Mouse (Mus musculus) gastrocnemius, adult 2 months (tissue): Measurements from ENCODE around the gene Cdh23. TPM values are rescaled to one million over a fixed set of nuclear protein-coding genes. Genes with fewer than 3 reads are reported as not detected.
A peak's percentile ranks its signal among the peaks of the same experiment; 100 is the strongest.

ENCODE experiments used
- DNase-seq: peaks from one replicate; pipeline ENCODE4 v3.0.0; 2022
- H3K27ac ChIP-seq: fragments of 200-600 bp; 2 replicates; pipeline ENCODE4 v1.8.1; 2022; ENCODE audit warnings: mild to moderate bottlenecking
- H3K4me3 ChIP-seq: fragments of 200-600 bp; 2 replicates; pipeline ENCODE4 v1.8.1; 2022; ENCODE audit warnings: mild to moderate bottlenecking, moderate library complexity
- CTCF ChIP-seq: fragments of 200-600 bp; IDR thresholded peaks from 2 replicates; pipeline ENCODE4 v1.8.1; 2022; ENCODE audit warnings: antibody characterized with exemption, mild to moderate bottlenecking, moderate library complexity
- intact Hi-C: fragments of 180-260 bp; cut with DNase I; formaldehyde crosslinking; loops from one replicate; pipeline ENCODE4 v1.15.1; 2025
- total RNA-seq, 2 experiments: library from RNA; stranded (reverse); gene quantifications; 2 replicates each; pipeline ENCODE4 v1.2.3; 2021

Gene Cdh23
- total RNA-seq, 2 experiments from 2014 or later: 1.8 to 2.8 TPM

DNA sequence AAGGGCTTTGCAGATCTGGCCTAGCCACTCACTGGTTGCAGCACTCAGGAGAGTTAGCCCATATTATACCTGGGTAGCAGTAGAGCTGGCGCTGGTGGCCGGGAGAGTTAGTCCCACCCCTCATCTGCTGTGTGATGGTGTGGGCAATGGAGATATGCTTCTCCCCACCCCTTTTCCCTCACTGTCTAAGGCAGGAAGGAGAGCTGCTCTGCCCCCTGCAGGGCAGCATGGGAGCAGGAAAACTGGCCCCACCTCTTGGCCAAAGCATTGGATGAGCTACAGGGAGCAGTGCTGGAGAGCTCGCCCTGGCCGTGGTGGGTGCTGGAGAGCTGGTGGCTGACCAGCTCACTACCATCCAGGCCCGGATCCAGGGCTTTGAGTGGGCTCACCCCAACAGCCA, 80.4 kb downstream of the Cdh23 start:
- Histone ChIP-seq H3K27ac (no peak overlapping the region), H3K4me3 (no peak overlapping the region)
- DNase-seq: no peak
- peak; percentile 18; the same call in 1 of the 2 replicates for TF ChIP-seq CTCF
- intact Hi-C loops: no loop called here

DNA sequence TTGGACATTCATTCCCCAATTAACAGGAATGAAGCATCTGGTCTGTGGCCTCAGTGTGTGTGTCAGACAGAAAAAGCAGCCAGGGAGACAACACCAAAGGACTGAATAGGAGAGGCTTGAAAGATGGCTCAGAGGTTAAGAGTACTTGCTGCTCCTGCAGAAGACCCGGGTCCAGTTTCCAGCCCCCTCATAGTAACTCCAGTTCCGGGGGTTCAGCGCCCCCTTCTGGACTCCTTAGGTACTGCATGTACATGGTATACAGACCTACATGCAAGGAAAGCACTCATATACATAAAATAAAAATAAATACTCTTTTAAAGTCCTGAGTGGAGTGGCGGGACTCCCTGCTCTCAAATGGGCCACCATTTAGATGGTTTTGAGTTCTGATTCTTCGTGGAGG, 83.4 kb downstream of the Cdh23 start:
- intact Hi-C loops: loop anchor here (5.0 kb wide), 1 partner anchor 74 kb away; no protein-coding TSS in a partner anchor
- peak; percentile 65 for TF ChIP-seq CTCF
- no peak for DNase-seq
- H3K4me3 ChIP-seq: no peak overlapping the region
- H3K27ac ChIP-seq: no peak overlapping the region

DNA sequence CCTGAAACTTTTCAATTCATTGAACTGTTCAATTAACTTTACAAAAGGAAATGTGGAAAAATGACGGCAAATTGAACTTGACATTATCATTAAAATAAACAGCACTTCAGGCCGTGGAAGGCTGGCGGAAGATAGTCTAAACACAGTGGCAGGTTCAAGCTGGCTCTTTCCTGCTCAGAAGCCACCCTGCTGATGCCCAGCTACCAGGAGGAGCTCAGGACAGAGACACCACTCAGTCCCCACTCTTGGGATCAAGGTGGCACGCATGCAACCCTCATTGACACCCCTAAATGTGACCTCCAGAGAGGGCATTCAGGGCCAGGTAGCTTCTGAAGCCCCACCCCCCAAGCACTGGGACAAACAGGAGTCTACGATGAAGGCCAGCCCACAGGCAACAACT, 89.1 kb downstream of the Cdh23 start:
- Histone ChIP-seq H3K4me3 (no peak overlapping the region), H3K27ac (no peak overlapping the region)
- DNase-seq: no peak
- TF ChIP-seq CTCF: no peak
- intact Hi-C loops: no loop called here

DNA sequence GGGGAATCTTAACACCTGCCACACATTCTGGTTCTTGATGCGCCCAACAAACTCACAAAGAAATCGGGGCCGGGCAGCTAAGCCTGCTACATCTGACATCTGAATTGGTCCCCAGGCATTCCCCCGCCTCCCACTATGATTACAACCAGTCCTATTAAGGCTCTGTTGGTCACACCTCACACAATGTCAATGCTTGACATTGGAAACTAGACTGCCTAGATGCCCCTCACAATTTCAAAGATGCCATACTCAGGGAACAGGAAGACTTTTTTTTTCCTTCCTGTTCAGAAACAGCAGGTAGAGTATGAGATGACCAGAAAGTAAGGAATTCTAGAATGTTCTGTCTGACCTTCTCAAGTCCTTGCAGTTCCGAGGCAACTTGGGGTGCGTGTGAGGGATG, 89.6 kb downstream of the Cdh23 start:
- intact Hi-C loops: no loop called here
- TF ChIP-seq CTCF: no peak

DNA sequence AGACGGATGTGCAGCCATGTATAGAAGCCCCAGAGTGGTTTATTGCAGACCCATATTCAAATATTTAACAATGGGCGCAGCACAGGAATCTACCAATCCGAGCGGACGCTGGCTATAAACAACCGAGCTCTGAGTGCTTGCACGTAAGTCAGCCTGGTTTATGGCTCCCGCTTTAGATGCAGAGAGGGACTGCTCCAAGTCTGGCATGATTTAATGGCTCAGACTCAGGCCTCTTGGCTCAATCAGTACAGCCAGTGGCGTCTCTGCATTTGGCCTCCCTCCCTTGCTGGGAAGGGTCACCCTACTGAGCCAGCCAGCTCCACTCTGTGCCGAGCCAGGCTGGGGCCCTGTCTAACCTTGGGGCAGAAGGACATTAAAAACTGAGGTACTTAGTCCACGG, 94.1 kb downstream of the Cdh23 start:
- TF ChIP-seq CTCF: no peak
- no peak for DNase-seq
- no peak overlapping the region for H3K27ac ChIP-seq
- intact Hi-C loops: no loop called here
- no peak overlapping the region for H3K4me3 ChIP-seq

More for the DNA sequence above, 89.6 kb downstream of the Cdh23 start:
- Histone ChIP-seq H3K27ac (no peak overlapping the region), H3K4me3 (no peak overlapping the region)
- no peak for DNase-seq

DNA sequence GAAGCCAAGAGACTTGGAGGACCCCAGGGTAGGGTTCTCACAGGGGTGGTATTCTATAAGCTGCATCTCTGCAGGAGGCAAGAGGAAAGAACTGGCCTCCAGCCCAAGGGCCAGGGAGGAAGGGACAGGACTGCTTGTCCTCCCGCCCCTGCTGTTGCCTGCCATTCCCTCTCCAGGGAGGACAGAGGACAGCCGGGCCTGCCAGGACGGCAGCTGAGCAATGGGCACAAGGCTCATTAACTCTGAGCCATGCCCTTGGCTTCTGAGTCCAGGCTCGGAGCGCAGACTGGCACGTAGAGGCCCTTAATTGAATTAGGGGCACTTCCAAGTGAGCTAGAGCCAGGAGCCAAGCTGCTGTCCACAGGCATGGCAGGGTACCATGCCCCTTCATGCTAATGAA, 101.1 kb downstream of the Cdh23 start:
- intact Hi-C loops: no loop called here
- TF ChIP-seq CTCF: no peak

DNA sequence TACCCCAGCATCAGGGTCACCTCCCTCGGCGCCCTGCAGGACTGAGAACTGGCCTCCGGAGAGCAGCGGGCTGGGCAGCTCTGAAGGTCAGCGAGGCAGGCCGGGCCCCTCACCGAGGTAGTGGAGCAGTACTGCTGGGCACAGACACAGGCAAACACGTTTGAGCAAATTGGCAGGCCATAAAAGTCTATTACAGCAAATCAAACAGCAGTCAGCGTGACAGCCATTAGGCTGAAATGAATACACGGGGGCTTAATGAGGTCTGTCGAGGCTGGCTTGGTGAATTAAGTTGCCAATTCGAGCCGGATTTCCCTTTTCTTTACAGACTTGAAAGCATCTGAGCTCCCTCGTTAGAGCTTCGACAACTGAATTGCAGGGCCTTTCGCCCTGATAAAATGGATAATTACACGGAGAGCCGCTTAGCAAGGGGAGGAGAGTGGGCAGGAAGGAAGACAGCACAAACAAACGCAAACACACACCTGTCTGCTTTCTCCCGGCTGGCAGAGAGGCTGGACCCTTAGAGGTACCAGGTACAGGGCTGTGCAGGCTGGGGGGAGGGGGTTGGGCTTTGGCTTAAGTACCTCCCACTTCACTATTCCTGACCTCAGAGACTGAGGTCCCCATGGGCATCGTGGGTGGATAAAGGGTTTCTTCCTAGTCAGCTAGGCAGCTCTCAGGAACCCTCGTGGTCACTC, 103.3 kb downstream of the Cdh23 start:
- intact Hi-C loops: no loop called here
- no peak for TF ChIP-seq CTCF
- Histone ChIP-seq H3K4me3 (no peak overlapping the region), H3K27ac (no peak overlapping the region)
- no peak for DNase-seq

More for the DNA sequence above, 101.1 kb downstream of the Cdh23 start:
- Histone ChIP-seq H3K27ac (no peak overlapping the region), H3K4me3 (no peak overlapping the region)
- no peak for DNase-seq

DNA sequence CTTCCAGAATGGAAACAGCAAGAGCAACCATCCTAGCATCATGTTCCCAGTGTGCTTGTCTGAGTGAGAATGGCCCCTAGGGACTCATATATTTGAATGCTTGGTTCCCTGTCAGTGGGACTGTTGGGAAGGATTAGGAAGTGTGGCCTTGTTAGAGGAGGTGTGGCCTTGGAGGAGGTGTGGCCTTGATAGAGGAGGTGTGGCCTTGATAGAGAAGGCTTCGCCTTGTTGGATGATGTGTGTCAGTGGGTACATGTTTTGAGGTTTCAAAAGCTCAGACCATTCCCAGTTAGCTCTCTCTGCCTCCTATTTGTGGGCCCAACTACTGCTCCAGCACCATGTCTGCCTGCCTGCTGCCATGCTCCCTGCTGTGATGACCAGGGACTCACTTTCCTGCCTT, 105.0 kb downstream of the Cdh23 start:
- Histone ChIP-seq H3K27ac (no peak overlapping the region), H3K4me3 (no peak overlapping the region)
- intact Hi-C loops: no loop called here
- DNase-seq: no peak
- no peak for TF ChIP-seq CTCF

DNA sequence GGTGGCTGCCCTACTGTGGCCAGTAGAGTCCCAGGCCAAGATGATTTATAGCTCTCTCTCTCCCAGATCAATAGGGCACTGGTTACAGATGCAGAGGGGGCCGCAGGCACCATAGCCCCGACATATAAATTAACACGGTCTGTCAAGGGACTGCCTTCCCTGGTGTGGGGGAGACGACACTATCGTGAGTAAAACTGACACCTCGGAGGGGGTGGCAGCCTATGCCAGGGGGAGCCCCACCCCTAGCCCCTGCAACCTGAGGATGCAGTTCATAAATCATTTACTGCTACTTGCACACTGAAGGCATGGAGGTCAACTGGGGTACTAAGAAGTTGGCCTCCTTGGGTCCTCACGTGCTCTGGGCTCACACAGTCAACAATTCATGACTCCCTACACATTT, 106.0 kb downstream of the Cdh23 start:
- no peak overlapping the region for H3K27ac ChIP-seq
- DNase-seq: no peak
- H3K4me3 ChIP-seq: no peak overlapping the region
- no peak for TF ChIP-seq CTCF
- intact Hi-C loops: no loop called here

DNA sequence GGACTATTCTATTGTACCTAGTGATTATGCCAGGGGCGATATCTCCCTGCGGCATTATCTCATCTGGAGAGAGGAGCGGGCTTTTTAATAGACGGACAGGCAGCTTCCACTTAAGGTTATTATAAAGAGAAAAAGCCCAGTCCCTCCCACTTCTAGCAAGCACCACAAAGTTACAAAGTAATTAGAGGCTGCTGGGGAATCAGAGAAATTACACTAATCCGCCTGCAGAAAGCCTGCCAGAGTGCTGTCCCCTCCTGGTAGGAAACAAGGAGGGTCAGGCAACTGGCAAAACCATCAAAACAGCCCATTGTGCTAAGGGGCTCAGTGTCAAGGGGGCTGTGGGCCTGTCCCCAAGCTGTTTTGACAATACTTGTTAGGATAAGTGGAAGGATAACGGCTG, 110.6 kb downstream of the Cdh23 start:
- Histone ChIP-seq H3K27ac (no peak overlapping the region), H3K4me3 (no peak overlapping the region)
- intact Hi-C loops: no loop called here
- no peak for DNase-seq
- TF ChIP-seq CTCF: no peak

DNA sequence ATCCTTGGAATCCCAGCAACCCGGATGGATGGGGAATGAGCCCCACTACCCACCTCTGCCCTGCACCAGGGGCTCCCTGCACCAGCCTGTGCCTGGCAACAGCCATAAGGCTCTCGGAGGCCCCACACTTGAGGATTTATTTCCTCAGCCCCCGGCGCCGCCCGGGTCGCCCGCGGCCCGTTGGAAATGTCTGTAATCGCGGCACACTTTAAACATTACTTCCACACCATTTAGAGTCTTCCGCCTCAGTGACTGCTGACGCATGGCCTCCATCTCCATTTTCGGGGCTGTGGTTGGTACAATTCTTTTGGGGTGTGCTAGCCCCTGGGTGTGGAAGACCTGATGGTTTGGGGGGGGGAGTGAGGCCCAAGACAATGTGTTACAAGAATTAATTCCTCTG, 113.3 kb downstream of the Cdh23 start:
- no peak for TF ChIP-seq CTCF
- no peak for DNase-seq
- Histone ChIP-seq H3K4me3 (no peak overlapping the region), H3K27ac (no peak overlapping the region)
- intact Hi-C loops: no loop called here

DNA sequence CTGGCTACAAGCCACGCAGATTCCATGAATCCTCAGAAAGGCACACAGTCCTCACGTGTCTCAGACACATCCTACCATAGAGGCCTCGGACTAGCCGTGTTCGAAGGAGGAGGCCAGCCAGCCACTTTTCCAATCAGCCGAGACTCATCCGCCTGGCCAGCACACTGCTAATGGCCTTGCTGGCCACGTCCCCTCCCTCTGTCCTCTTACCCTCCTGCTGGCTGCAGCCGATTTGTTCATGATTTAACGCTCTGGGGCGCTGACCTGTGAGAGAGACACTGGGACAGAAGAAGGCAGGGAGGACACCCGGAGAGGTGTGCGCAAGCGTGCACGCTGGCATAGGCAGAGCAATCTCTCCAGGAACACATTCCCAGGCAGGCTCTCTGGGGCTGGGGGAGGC, 115.6 kb downstream of the Cdh23 start:
- intact Hi-C loops: no loop called here
- no peak overlapping the region for H3K27ac ChIP-seq
- no peak for TF ChIP-seq CTCF
- no peak overlapping the region for H3K4me3 ChIP-seq
- no peak for DNase-seq

DNA sequence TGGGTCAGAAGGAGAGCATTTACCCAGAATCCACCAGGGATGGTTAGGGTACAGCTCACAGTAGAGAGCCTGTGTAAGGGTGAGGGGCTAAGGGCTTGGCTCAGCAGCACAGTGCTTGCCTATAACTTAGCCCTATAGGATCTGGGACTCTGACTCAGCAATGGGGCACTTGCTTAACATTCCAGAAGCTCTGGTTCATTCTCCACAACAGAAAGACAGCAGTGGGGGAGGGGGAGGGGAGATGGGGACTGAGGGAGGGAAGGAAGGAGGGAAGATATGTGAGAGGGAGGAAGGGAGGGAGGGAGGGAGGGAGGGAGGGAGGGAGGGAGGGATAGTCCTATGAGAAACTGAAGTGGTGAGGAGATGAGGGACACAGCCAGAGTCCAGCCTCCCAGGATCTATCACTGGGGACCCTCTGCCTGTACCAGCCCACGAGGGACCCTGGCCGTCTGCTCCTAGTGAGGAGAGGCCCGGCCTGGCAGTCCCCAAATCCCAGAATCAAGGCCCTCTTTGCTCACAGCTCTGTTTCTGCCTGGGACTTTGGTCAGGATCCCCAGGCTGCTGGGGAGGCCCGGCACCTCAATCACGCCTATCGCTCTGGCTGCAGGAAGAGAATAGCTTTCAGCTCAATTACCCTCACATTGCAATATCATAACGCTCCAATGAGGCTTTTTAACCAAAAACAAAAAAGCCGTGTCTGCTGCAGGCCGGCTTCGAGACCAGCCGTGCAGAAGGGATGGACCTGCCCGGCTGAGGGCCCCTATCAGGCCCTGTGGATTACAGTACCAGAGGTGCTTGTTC, 117.4 kb downstream of the Cdh23 start:
- no peak for TF ChIP-seq CTCF
- intact Hi-C loops: no loop called here
- Histone ChIP-seq H3K27ac (no peak overlapping the region), H3K4me3 (no peak overlapping the region)
- no peak for DNase-seq
